Mouse (Mus musculus): ENCODE results near the gene Akap13. TPM values are rescaled to one million over a fixed set of nuclear protein-coding genes. Genes with fewer than 3 reads are reported as not detected.

Gene Akap13
- total RNA-seq, 4 experiments from 2014 or later, result 70.2 to 79.8 (median 75.9) TPM

GRCm38 (mm10) chr7:75516716-75517619 lies 61.6 kb downstream of the Akap13 start:
- DNase-seq (ENCODE audit: low spot score), result no peak

GRCm38 (mm10) chr7:75520531-75520930 lies 65.2 kb downstream of the Akap13 start:
- DNase-seq (ENCODE audit: low spot score), result no peak

DNA sequence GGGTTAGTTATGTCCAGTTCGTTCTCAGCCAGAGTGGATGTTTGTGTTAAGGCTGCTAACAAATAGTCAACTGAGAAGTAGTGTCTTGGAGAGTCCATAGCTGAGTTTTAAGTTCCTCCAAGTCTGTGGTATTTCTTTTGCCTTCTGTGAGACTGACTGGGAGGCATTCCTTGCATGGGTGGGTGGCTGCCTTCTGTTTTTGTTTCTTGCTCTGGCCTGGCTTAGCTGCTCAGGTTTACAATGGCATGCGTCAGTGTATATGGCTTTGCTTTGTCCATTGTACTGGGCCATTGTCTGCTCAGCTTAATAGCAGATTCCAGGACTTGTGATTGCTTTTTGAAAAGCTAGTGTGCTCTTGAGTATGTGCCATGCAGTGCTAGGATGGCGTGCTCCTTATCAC lies 65.9 kb downstream of the Akap13 start:
- DNase-seq (ENCODE audit: low spot score), result no peak

- no peak for DNase-seq (ENCODE audit: low spot score)
Observed at GRCm38 (mm10) chr7:75522226-75522625, 66.9 kb downstream of the Akap13 start.

DNA sequence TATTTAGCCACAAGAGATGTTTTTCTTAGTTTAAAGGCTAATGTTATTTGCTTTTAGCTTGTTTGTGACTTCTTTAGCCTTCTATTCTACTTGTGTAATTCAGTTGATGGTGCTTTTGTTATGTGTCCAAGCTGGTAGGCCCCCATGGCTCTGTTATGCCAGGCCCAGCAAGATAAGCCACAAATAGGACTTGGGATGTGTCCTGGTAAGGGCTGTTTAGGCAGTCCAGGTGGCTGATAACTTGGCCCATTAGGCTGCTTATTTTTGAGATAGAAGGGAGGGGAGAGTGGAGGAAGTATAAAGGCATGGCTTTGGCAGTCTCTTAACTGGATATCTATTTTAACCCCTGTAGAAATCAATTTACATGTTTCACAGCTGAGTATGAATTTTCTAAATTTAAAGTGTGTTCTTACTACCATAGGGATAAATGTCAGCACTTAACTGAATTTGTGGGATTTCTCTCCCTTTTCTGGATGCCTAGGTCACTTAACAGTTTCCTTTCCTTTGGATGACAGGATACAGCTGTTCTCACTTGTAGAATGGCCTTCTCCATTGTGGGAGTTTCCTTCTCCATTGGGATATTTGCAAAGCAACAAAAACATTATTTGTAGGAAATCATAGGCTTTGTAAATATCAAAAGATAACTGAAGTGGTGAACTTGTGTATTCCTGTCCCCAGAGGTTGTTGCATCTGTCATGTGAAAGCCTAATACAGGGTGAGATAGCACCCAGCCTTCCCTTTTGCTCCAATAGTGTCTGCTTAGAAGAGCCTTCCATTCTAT lies 69.6 kb downstream of the Akap13 start:
- DNase-seq (ENCODE audit: low spot score), result peak; percentile 62

GRCm38 (mm10) chr7:75525716-75526401 lies 70.5 kb downstream of the Akap13 start:
- DNase-seq (ENCODE audit: low spot score), result no peak

DNA sequence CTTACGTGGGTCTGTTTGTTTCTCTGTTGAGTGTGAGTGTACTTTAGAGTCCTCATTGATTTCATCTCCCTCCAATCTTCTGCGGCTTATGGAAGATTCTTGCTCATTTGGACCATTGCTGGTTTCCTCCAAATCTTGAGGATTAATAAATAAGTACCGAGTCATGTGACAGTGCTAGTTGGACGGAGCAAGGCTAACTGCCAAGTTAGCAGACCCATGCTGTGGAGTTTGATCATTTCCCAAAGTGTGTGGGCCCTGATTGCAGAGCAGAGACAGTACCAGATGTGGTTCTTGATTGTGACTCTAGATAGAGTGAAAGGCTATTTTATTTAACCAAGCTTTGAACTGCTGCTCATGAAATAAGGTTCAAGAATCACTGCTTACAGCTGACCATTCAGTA lies 73.4 kb downstream of the Akap13 start:
- no peak for DNase-seq (ENCODE audit: low spot score)

DNA sequence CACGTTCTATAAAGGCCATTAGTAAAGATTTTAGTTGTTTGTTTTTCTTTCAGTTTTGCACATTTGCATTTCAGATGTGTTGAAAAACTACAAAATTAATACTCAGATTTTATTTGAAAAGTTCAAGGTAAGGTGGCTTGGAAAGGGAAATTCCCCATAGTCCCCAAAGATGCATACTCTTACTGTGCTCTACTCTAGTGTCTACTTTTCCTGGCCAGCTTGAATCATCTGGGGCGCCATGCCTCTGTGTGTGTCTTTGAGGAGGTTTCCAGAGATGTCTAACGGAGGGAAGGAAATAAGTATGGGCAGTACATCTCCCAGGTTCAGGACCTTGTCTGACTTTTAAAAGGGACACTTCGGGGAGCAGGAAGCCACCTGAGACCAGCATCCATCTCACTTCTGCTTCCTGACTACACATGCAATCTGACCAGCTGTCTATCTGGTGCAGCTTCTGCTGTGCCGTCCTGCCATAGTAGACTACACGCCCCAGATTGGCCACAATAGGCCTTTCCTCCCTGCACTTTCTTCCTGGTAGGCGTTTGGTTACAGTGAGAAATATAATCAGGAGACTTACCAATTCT lies 74.6 kb downstream of the Akap13 start:
- no peak for DNase-seq (ENCODE audit: low spot score)

DNA sequence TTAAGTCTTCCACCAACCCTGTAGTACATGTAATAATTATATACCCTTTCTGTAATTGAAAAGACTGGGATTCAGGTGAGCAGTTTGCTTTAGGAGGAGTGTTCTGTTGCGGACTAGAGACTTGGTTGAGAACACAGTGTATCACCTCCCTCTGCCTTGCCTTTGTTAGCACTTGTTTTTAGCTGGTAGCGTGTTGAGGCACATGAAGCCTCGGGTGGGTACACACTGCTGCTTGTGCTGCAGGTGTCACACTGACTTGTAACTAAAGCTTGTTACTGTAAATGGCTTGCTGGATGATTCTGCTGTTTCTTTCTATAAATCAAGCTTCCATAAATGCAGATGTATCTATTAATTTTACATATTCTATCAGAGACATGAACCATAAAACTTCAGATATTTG lies 75.3 kb downstream of the Akap13 start:
- no peak for DNase-seq (ENCODE audit: low spot score)

DNA sequence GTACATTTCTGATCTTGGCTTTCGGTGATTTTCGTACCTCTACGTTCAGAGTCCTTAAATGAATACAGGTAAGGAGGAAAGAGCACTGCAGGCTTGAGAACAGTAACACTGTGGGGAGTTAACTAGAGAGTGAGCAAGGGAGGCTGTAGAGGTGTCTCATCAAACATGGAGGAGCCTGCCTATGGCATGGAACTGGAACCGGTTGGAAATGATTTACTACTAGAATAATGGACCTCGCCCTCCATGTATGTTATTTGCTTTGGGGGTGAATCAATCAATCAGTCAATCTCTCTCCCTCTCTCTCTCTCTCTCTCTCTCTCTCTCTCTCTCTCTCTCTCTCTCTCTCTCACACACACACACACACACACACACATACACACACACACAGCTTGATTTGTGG lies 77.7 kb downstream of the Akap13 start:
- no peak for DNase-seq (ENCODE audit: low spot score)

GRCm38 (mm10) chr7:75536298-75536697 lies 81.0 kb downstream of the Akap13 start:
- DNase-seq (ENCODE audit: low spot score), result no peak

GRCm38 (mm10) chr7:75537567-75537966 lies 82.2 kb downstream of the Akap13 start:
- DNase-seq (ENCODE audit: low spot score), result no peak

- DNase-seq (ENCODE audit: low spot score), result no peak
Observed at GRCm38 (mm10) chr7:75538513-75538912, 83.2 kb downstream of the Akap13 start.

GRCm38 (mm10) chr7:75539168-75539567 lies 83.8 kb downstream of the Akap13 start:
- no peak for DNase-seq (ENCODE audit: low spot score)

DNA sequence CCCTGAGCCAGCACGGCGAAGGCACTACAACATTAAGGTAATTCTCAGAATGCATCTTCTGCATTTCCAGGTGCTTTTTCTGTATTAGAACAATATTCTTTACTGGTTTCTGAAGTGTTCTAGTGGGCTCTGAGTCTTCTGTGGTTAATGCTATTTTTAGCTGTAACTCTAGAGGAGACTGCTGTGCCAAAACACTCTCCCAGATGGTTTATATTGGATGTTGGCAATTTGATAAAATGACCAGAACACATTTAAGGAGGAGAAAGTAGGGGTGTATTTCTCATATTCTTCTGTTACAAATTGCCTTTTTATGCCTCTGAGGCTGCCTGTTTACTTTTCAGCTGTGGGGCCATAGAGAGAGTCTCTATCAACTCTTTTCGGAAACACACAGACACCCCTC lies 94.5 kb downstream of the Akap13 start:
- peak; percentile 52 for DNase-seq (ENCODE audit: low spot score)

GRCm38 (mm10) chr7:75550791-75551336 lies 95.5 kb downstream of the Akap13 start:
- DNase-seq (ENCODE audit: low spot score), result no peak

DNA sequence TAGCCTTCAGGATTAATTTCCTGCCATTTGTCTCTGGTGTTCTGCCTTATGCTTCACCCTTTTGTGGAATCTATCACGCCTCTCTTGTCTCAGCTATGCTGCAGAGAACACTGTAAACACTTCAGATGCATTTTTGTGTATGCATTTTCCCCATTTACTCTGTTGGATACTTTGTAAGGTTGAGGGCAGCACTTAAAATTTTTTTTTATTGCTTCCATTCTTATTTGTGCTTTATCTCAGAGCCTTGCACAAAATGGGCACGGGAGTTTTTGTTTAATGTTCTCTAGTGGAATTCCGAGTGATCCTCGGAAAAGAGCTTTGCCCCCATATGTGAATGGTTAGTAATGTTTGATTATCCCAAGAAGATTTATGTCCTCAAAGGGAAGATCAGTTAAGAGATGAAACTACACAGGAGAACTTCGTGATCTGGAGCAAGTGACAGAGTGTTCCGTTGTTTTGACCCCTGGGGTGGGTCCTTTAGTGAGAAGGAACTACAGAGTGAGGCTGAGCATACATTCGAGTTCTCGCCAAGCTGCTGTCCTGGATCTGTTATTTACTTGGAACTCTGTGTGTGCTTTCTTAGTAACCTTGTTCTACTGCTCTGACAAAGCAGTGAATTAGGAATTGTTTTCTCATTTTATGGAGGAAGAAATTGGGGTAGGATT lies 97.8 kb downstream of the Akap13 start:
- no peak for DNase-seq (ENCODE audit: low spot score)

GRCm38 (mm10) chr7:75553667-75554045 lies 98.3 kb downstream of the Akap13 start:
- no peak for DNase-seq (ENCODE audit: low spot score)

GRCm38 (mm10) chr7:75554065-75554464 lies 98.7 kb downstream of the Akap13 start:
- no peak for DNase-seq (ENCODE audit: low spot score)

- peak; percentile 44 for DNase-seq (ENCODE audit: low spot score)
Observed at GRCm38 (mm10) chr7:75555940-75556339, 100.6 kb downstream of the Akap13 start.

DNA sequence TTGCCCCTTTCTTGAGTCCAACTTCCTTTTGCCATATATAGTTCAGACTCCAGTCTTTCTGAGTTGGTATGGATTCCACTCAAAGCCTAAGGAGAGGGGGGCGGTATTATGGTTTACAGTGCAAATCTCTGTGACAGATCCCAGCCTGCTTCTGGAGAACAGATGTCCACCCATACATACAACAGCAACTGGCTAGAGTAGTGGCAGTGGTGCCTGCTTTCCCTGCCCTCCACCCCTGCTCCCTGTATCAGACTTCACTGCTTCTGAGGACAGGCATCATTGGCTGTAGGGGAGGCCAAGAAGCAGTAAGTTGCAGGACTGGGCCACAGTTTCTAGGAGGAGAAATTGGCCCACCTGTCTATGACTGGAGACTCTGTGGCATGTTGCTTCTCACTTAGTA lies 102.9 kb downstream of the Akap13 start:
- no peak for DNase-seq (ENCODE audit: low spot score)

Data from heart, adult 8-10 months (tissue).